Mouse (Mus musculus): Measurements from ENCODE around the gene Taf5l.
"Not testable (repeated sequence)": the region's sequence is repeated elsewhere in the genome, so short reads cannot be mapped to it uniquely, and the experiment has no call there.

Gene Taf5l

GRCm38 (mm10) chr8:124021237-124022227 lies at the start of gene Taf5l, which contains the start of gene Urb2:
TSS of gene Taf5l (minus strand) at chr8:124021397.
TSS of gene Urb2 (plus strand) at chr8:124021508.
- peak; percentile 96 for DNase-seq

GRCm38 (mm10) chr8:124070363-124071324 lies 49.4 kb upstream of the Taf5l start:
- DNase-seq, result no peak

- no peak for DNase-seq
These were observed 46.0 kb upstream of the Taf5l start for GRCm38 (mm10) chr8:124067059-124067750.

- DNase-seq, result peak in 1 of 2 experiments; percentile 10
These were observed 45.3 kb upstream of the Taf5l start for GRCm38 (mm10) chr8:124066325-124067058.

- no peak for DNase-seq
These were observed 35.8 kb upstream of the Taf5l start for GRCm38 (mm10) chr8:124056832-124057655.

- no peak for DNase-seq
These were observed 31.4 kb upstream of the Taf5l start for GRCm38 (mm10) chr8:124052568-124052967.

GRCm38 (mm10) chr8:124052110-124052509 lies 30.9 kb upstream of the Taf5l start:
- DNase-seq, result peak; percentile 79

GRCm38 (mm10) chr8:124045856-124046255 lies 24.7 kb upstream of the Taf5l start:
- no peak for DNase-seq

GRCm38 (mm10) chr8:124044931-124045330 lies 23.7 kb upstream of the Taf5l start:
- DNase-seq, result no peak

- no peak for DNase-seq
These were observed 23.2 kb upstream of the Taf5l start for GRCm38 (mm10) chr8:124044421-124044820.

- no peak for DNase-seq
These were observed 21.0 kb upstream of the Taf5l start for GRCm38 (mm10) chr8:124042201-124042600.

- DNase-seq, result no peak
These were observed 18.2 kb upstream of the Taf5l start for GRCm38 (mm10) chr8:124039351-124039750.

- no peak for DNase-seq
These were observed 16.9 kb upstream of the Taf5l start for GRCm38 (mm10) chr8:124038121-124038520.

GRCm38 (mm10) chr8:124033400-124033799 lies 12.2 kb upstream of the Taf5l start:
- peak in 1 of 2 experiments; percentile 10 for DNase-seq

GRCm38 (mm10) chr8:124027831-124028230 lies 6.6 kb upstream of the Taf5l start:
- DNase-seq, result no peak

GRCm38 (mm10) chr8:124026265-124026664 lies 5.1 kb upstream of the Taf5l start:
- DNase-seq, result not testable (repeated sequence)

GRCm38 (mm10) chr8:124020439-124021236 lies 559 bp downstream of the Taf5l start:
- peak; percentile 69 to 75 for DNase-seq

- peak; percentile 32 to 38 for DNase-seq
These were observed 1.4 kb downstream of the Taf5l start for GRCm38 (mm10) chr8:124019782-124020181.

GRCm38 (mm10) chr8:124014751-124015150 lies 6.4 kb downstream of the Taf5l start:
- DNase-seq, result no peak

- DNase-seq, result not testable (repeated sequence)
These were observed 6.9 kb downstream of the Taf5l start for GRCm38 (mm10) chr8:124014299-124014698.

Measured in B cell, adult 2 months (primary cell).